In genomic region chrX:12686071-12686470, GRCm38 (mm10) we compare ENCODE assay signal across 16 mouse cellular contexts.
"Had no signal": no experiment of that assay in that cellular context is flagged by ENCODE, and none has a peak within 500 bp of the region (broad histone marks: within the 10 kb centered on the region; RNA-seq: fewer than 3 reads in every experiment).

No protein-coding gene starts in this region.

- H3K27me3 ChIP-seq: neural tube, embryonic 12.5 days; neural tube, embryonic 13.5 days; neural tube, embryonic 15.5 days; stomach, embryonic 15.5 days had no signal

- H3K4me3 ChIP-seq: neural tube, embryonic 12.5 days; neural tube, embryonic 13.5 days; neural tube, embryonic 15.5 days; stomach, embryonic 15.5 days had no signal

- H3K27ac ChIP-seq: neural tube, embryonic 12.5 days; neural tube, embryonic 13.5 days; neural tube, embryonic 15.5 days; stomach, embryonic 15.5 days; stomach, postnatal 0 days had no signal

- H3K36me3 ChIP-seq: neural tube, embryonic 12.5 days had no signal

- H3K9ac ChIP-seq: neural tube, embryonic 12.5 days; neural tube, embryonic 13.5 days; neural tube, embryonic 15.5 days; stomach, embryonic 15.5 days had no signal

- H3K4me1 ChIP-seq: neural tube, embryonic 12.5 days; neural tube, embryonic 13.5 days; neural tube, embryonic 15.5 days; stomach, embryonic 15.5 days had no signal

- DNase-seq: retina, postnatal 1 day; right cerebral cortex, adult 18-20 months; right cerebral cortex, postnatal 25 days; right cerebral cortex, postnatal 4 days; spleen, adult 18-20 months; thymus, adult 18-20 months; thymus, adult 2 months; thymus, postnatal 14 days; thymus, postnatal 25 days; thymus, postnatal 36 days; thymus, postnatal 4 days had no signal
